Mouse (Mus musculus): Measurements from ENCODE around the gene Pcnx3. TPM values are rescaled to one million over a fixed set of nuclear protein-coding genes. Genes with fewer than 3 reads are reported as not detected.

Gene Pcnx3
- polyA plus RNA-seq, 1 experiment = 161 TPM

GRCm38 (mm10) chr19:5725767-5726515 lies 37.2 kb upstream of the Pcnx3 start, which contains the start of gene Ehbp1l1:
Gene Ehbp1l1 (minus strand): TSS chr19:5726317.
- Histone ChIP-seq H3K27me3 (replicated peaks) (no peaks in the 10 kb centered on the region), H3K9me3 (no peaks in the 10 kb centered on the region), H3K4me1 (peaks cover 85% of the 10 kb centered on the region), H3K36me3 (replicated peaks; ENCODE audit: low read length) (peaks cover 44% of the 10 kb centered on the region), H3K4me3 (replicated peaks) (peak within 1 kb of the TSS; percentile 96)
- TF ChIP-seq GATA1 (IDR thresholded peaks at IDR 0.05; ENCODE audit: borderline replicate concordance, low read length) = no peak
- no peak for TF ChIP-seq FLI1 (IDR thresholded peaks at IDR 0.05; ENCODE audit: low read length)

- peaks cover 48% of the 10 kb centered on the region for H3K36me3 ChIP-seq (replicated peaks; ENCODE audit: low read length)
- no peaks in the 10 kb centered on the region for H3K27me3 ChIP-seq (replicated peaks)
- H3K4me3 ChIP-seq (replicated peaks) = peak overlapping the region; percentile 96
- no peaks in the 10 kb centered on the region for H3K9me3 ChIP-seq
- H3K4me1 ChIP-seq = peaks cover 85% of the 10 kb centered on the region
- no peak for TF ChIP-seq FLI1 (IDR thresholded peaks at IDR 0.05; ENCODE audit: low read length)
- TF ChIP-seq GATA1 (IDR thresholded peaks at IDR 0.05; ENCODE audit: borderline replicate concordance, low read length) = no peak
Observed at GRCm38 (mm10) chr19:5725029-5725707, 36.5 kb upstream of the Pcnx3 start.

GRCm38 (mm10) chr19:5724549-5724941 lies 35.8 kb upstream of the Pcnx3 start:
- peaks cover 85% of the 10 kb centered on the region for H3K4me1 ChIP-seq
- H3K4me3 ChIP-seq (replicated peaks) = peak overlapping the region; percentile 96
- H3K36me3 ChIP-seq (replicated peaks; ENCODE audit: low read length) = peaks cover 52% of the 10 kb centered on the region
- no peaks in the 10 kb centered on the region for H3K9me3 ChIP-seq
- no peaks in the 10 kb centered on the region for H3K27me3 ChIP-seq (replicated peaks)
- TF ChIP-seq GATA1 (IDR thresholded peaks at IDR 0.05; ENCODE audit: borderline replicate concordance, low read length) (no peak), FLI1 (IDR thresholded peaks at IDR 0.05; ENCODE audit: low read length) (no peak)

- Histone ChIP-seq H3K4me3 (replicated peaks) (peak overlapping the region; percentile 96), H3K9me3 (no peaks in the 10 kb centered on the region), H3K36me3 (replicated peaks; ENCODE audit: low read length) (peaks cover 57% of the 10 kb centered on the region), H3K4me1 (peaks cover 84% of the 10 kb centered on the region), H3K27me3 (replicated peaks) (no peaks in the 10 kb centered on the region)
- TF ChIP-seq GATA1 (IDR thresholded peaks at IDR 0.05; ENCODE audit: borderline replicate concordance, low read length) (no peak; the same call in 2 of the 3 replicates), FLI1 (IDR thresholded peaks at IDR 0.05; ENCODE audit: low read length) (no peak)
Observed at GRCm38 (mm10) chr19:5723934-5724548, 35.3 kb upstream of the Pcnx3 start.

GRCm38 (mm10) chr19:5722848-5723425 lies 34.2 kb upstream of the Pcnx3 start:
- H3K9me3 ChIP-seq = no peaks in the 10 kb centered on the region
- H3K27me3 ChIP-seq (replicated peaks) = no peaks in the 10 kb centered on the region
- peaks cover 73% of the 10 kb centered on the region for H3K4me1 ChIP-seq
- peaks cover 64% of the 10 kb centered on the region for H3K36me3 ChIP-seq (replicated peaks; ENCODE audit: low read length)
- H3K4me3 ChIP-seq (replicated peaks) = peak overlapping the region; percentile 60
- TF ChIP-seq FLI1 (IDR thresholded peaks at IDR 0.05; ENCODE audit: low read length) (no peak), GATA1 (IDR thresholded peaks at IDR 0.05; ENCODE audit: borderline replicate concordance, low read length) (no peak)

GRCm38 (mm10) chr19:5721233-5721632 lies 32.5 kb upstream of the Pcnx3 start:
- H3K9me3 ChIP-seq = no peaks in the 10 kb centered on the region
- no peaks in the 10 kb centered on the region for H3K27me3 ChIP-seq (replicated peaks)
- peaks cover 81% of the 10 kb centered on the region for H3K36me3 ChIP-seq (replicated peaks; ENCODE audit: low read length)
- peaks cover 70% of the 10 kb centered on the region for H3K4me1 ChIP-seq
- TF ChIP-seq GATA1 (IDR thresholded peaks at IDR 0.05; ENCODE audit: borderline replicate concordance, low read length) (no peak), FLI1 (IDR thresholded peaks at IDR 0.05; ENCODE audit: low read length) (no peak)
- no peak overlapping the region for H3K4me3 ChIP-seq (replicated peaks)

GRCm38 (mm10) chr19:5716955-5717354 lies 28.2 kb upstream of the Pcnx3 start:
- TF ChIP-seq GATA1 (IDR thresholded peaks at IDR 0.05; ENCODE audit: borderline replicate concordance, low read length) (no peak), FLI1 (IDR thresholded peaks at IDR 0.05; ENCODE audit: low read length) (no peak)
- H3K36me3 ChIP-seq (replicated peaks; ENCODE audit: low read length) = peaks cover 100% of the 10 kb centered on the region
- H3K27me3 ChIP-seq (replicated peaks) = no peaks in the 10 kb centered on the region
- H3K9me3 ChIP-seq = no peaks in the 10 kb centered on the region
- H3K4me3 ChIP-seq (replicated peaks) = no peak overlapping the region
- H3K4me1 ChIP-seq = peaks cover 83% of the 10 kb centered on the region

GRCm38 (mm10) chr19:5715793-5716688 lies 27.3 kb upstream of the Pcnx3 start:
- H3K4me1 ChIP-seq = peaks cover 81% of the 10 kb centered on the region
- no peak for TF ChIP-seq GATA1 (IDR thresholded peaks at IDR 0.05; ENCODE audit: borderline replicate concordance, low read length)
- TF ChIP-seq FLI1 (IDR thresholded peaks at IDR 0.05; ENCODE audit: low read length) = no peak
- no peaks in the 10 kb centered on the region for H3K9me3 ChIP-seq
- no peaks in the 10 kb centered on the region for H3K27me3 ChIP-seq (replicated peaks)
- peak overlapping the region; percentile 23 for H3K4me3 ChIP-seq (replicated peaks)
- H3K36me3 ChIP-seq (replicated peaks; ENCODE audit: low read length) = peaks cover 100% of the 10 kb centered on the region

- peaks cover 98% of the 10 kb centered on the region for H3K36me3 ChIP-seq (replicated peaks; ENCODE audit: low read length)
Observed at GRCm38 (mm10) chr19:5713730-5714129, 25.0 kb upstream of the Pcnx3 start.

More at GRCm38 (mm10) chr19:5713730-5714129, 25.0 kb upstream of the Pcnx3 start:
- Histone ChIP-seq H3K9me3 (no peaks in the 10 kb centered on the region), H3K27me3 (replicated peaks) (no peaks in the 10 kb centered on the region), H3K4me1 (peaks cover 74% of the 10 kb centered on the region), H3K4me3 (replicated peaks) (peak overlapping the region; percentile 26)
- TF ChIP-seq FLI1 (IDR thresholded peaks at IDR 0.05; ENCODE audit: low read length) (no peak), GATA1 (IDR thresholded peaks at IDR 0.05; ENCODE audit: borderline replicate concordance, low read length) (no peak)

Measured in megakaryocyte, embryonic 14.5 days (primary cell).